Mouse (Mus musculus) G1E (cell line): ENCODE data around the gene Bpifc.

Source experiments
- CTCF ChIP-seq: IDR thresholded peaks from 2 replicates; pipeline ENCODE4 v1.5.1; 2012; ENCODE audit warnings: low read depth, low read length, inconsistent platforms, mixed read lengths
- TAL1 ChIP-seq: conservative IDR thresholded peaks from 2 replicates; pipeline ENCODE4 v1.6.1; 2012; ENCODE audit warnings: low read depth, low read length, inconsistent platforms, mixed read lengths

DNA sequence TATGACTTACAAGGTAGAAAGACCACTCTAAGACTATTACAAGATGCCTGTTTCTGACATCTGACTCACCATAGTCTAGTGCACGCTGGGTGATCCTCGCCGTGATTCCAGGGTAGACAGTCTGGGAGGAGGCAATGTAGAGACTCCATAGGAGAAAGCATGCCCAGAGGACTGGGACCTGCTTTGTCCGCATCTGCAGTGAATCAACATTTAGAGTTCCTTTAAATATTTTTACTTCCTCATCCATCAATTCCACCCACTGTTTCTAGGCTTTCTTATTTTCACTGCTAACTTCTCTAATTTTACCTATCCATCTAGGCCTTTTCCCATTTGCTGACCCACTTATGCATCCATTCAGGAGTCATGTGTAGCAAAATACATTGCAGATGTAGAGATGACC, 11.2 kb downstream of the Bpifc start:
- no peak for TF ChIP-seq TAL1
- TF ChIP-seq CTCF: no peak
